Mouse (Mus musculus) CD4-positive helper T cell, adult 2 months (primary cell): Measurements from ENCODE around the gene Gsk3a.

Experiments used
- DNase-seq: peaks from one replicate; pipeline ENCODE4 v3.0.0-alpha.2; 2012; ENCODE audit warnings: low read depth, missing footprints, low spot score

The Gsk3a gene

GRCm38 (mm10) chr7:25221102-25221883 lies 16.4 kb downstream of the Gsk3a start, which contains the start of gene Zfp526:
Gene Zfp526, plus strand, starts transcription at chr7:25221425.
- peak; percentile 98 for DNase-seq

GRCm38 (mm10) chr7:25220457-25221101 lies 17.1 kb downstream of the Gsk3a start, which contains the start of gene Dedd2:
Gene Dedd2, minus strand, starts transcription at chr7:25220615.
- peak; percentile 59 for DNase-seq

GRCm38 (mm10) chr7:25219756-25220456 lies 17.7 kb downstream of the Gsk3a start:
- DNase-seq = peak; percentile 98

- no peak for DNase-seq
These were observed 18.3 kb downstream of the Gsk3a start for GRCm38 (mm10) chr7:25219416-25219750.

GRCm38 (mm10) chr7:25218705-25219415 lies 18.8 kb downstream of the Gsk3a start:
- peak; percentile 69 for DNase-seq

GRCm38 (mm10) chr7:25217653-25218395 lies 19.8 kb downstream of the Gsk3a start:
- no peak for DNase-seq

- no peak for DNase-seq
These were observed 23.5 kb downstream of the Gsk3a start for GRCm38 (mm10) chr7:25214172-25214571.

- DNase-seq = peak; percentile 45
These were observed 24.6 kb downstream of the Gsk3a start for GRCm38 (mm10) chr7:25213099-25213498.

GRCm38 (mm10) chr7:25210482-25210881 lies 27.2 kb downstream of the Gsk3a start:
- no peak for DNase-seq

- DNase-seq = peak; percentile 79
These were observed 28.5 kb downstream of the Gsk3a start for GRCm38 (mm10) chr7:25209161-25209622.

GRCm38 (mm10) chr7:25206094-25206830 lies 31.4 kb downstream of the Gsk3a start:
- peak; percentile 72 for DNase-seq

- DNase-seq = peak; percentile 85
These were observed 32.1 kb downstream of the Gsk3a start for GRCm38 (mm10) chr7:25205355-25206093.

- DNase-seq = no peak
These were observed 34.0 kb downstream of the Gsk3a start for GRCm38 (mm10) chr7:25203624-25204023.

- no peak for DNase-seq
These were observed 40.1 kb downstream of the Gsk3a start for GRCm38 (mm10) chr7:25197384-25198018.

GRCm38 (mm10) chr7:25196107-25196506 lies 41.5 kb downstream of the Gsk3a start:
- DNase-seq = no peak

GRCm38 (mm10) chr7:25195148-25195547 lies 42.5 kb downstream of the Gsk3a start:
- DNase-seq = no peak

GRCm38 (mm10) chr7:25192110-25192509 lies 45.5 kb downstream of the Gsk3a start:
- DNase-seq = no peak

GRCm38 (mm10) chr7:25190806-25191205 lies 46.8 kb downstream of the Gsk3a start:
- no peak for DNase-seq
